Mouse (Mus musculus): ENCODE results near the gene Krt78.
"Not testable (repeated sequence)": the region's sequence is repeated elsewhere in the genome, so short reads cannot be mapped to it uniquely, and the experiment has no call there.

Gene Krt78

GRCm38 (mm10) chr15:101954187-101954586 is at the start of gene Krt78:
TSS of gene Krt78 (minus strand) at chr15:101954287.
- DNase-seq (ENCODE audit: low read depth, low spot score): no peak

DNA sequence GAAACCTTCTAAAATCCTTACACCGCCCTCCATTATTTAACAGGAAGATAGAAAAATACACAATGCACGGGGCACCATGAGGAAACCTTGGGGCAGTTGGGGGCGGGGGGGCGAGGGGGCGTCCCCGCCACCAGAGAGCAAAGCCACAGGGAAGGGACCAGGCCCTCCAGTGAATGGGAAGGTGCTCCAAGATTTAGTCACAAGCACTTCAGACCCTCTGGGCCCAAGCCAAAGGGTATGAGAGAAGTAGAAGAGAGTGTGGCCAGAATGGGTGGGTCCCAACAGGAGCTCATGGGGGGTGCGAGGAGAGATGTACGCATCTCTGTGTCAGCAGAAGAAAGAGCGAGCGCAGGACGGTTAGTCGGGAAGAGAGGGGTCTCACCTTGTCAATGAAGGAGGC is 49.4 kb upstream of the Krt78 start:
- DNase-seq (ENCODE audit: low read depth, low spot score): no peak

GRCm38 (mm10) chr15:102002646-102003488 is 48.8 kb upstream of the Krt78 start:
- peak; percentile 76 for DNase-seq (ENCODE audit: low read depth, low spot score)

DNA sequence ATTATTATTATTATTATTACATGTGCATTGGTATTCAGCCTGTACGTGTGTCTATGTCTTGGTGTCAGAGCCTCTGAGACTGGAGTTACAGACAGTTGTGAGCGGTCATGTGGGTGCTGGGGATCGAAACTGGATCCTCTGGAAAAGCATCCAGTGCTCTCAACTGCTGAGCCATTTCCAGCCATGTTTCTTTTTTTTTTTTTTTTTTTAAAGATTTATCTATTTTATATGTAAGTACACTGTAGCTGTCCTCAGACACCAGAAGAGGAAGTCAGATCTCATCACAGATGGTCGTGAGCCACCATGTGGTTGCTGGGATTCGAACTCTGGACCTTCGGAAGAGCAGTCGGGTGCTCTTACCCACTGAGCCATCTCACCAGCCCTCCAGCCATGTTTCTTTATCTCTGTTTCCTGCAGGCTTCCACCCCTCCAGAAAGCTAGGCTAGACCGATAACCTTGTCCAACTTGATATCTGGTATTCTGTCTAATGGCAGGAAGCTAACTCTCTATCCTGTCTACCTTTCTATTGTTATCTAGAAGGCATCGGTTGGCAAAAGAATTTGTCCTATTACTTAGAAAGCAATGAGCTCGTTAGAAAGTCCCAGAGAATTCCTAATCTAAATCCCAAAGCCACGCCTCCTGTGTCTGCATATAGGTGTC is 45.7 kb upstream of the Krt78 start:
- no peak for DNase-seq (ENCODE audit: low read depth, low spot score)

- no peak for DNase-seq (ENCODE audit: low read depth, low spot score)
These were observed 45.1 kb upstream of the Krt78 start for GRCm38 (mm10) chr15:101999156-101999555.

GRCm38 (mm10) chr15:101996450-101997078 is 42.5 kb upstream of the Krt78 start:
- not testable (repeated sequence) for DNase-seq (ENCODE audit: low read depth, low spot score)

DNA sequence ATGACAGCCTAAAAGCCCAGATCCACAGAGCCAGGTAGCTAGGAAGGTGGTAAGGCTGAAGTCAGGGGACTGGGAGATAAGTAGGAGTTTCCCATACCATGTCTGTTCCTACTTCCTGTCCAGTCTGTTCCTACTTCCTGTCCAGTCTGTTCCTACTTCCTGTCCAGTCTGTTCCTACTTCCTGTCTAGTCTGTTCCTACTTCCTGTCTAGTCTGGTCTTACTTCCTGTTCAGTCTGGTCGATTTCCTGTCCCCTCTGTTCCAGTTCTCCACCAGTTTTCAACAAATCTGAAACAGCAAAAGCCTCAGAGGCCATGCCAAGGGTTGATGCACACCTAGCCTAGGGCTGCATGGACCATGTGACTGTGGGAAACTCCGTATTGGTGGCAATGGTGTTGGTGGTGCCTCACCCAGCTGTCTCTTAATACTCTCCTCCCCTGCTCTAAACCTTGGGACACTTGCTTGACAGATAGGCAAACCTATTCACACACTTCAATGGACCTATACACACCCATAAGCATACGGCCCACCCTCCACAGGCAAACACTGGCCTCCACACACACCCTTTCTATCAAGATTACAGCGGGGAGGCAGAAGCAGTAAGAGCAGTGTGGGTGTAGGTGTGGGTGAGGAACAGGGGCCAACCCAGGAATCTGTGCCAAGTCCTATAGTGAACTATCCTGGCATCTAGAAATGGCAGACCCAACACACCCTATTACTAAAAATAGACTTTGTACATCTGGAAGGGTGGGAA is 41.6 kb upstream of the Krt78 start:
- DNase-seq (ENCODE audit: low read depth, low spot score): no peak

- DNase-seq (ENCODE audit: low read depth, low spot score): no peak
These were observed 40.3 kb upstream of the Krt78 start for GRCm38 (mm10) chr15:101994365-101994764.

- DNase-seq (ENCODE audit: low read depth, low spot score): no peak
These were observed 36.9 kb upstream of the Krt78 start for GRCm38 (mm10) chr15:101990946-101991345.

DNA sequence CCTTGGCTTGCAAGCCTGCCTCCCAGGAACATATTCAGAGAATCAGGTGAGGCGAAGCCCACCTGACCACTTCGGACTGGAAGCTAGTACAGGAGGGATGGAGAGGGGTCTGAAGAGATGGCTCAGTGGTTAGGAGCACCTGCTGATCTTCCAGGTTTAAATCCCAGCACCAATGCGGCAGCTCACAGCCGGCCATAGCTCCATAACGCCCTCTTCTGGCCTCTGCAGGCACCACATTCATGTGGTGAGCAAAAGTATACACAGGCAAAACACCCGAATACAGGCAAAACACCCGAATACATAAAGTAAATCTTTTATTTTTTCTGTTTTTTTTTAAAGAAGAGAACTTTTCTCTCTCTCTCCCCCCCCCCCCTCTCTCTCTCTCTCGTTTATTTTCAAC is 34.6 kb upstream of the Krt78 start:
- no peak for DNase-seq (ENCODE audit: low read depth, low spot score)

DNA sequence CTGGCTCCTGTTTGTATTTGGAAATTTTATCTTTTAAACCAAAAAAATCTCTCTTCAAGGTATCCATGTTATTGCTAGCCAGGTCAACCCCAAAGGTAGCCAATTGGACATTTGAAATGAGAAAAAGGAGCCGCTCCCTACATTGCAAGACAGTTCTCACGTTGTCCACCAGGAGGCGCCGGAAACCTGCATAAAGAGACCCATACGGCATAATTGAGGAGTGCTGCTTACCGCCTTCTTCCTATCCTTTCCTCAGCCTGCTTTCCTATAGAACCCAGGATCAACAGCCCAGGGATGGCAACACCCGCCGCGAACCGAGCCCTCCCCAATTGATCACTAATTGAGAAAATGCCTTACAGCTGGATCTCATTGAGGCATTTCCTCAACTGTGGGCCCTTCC is 34.0 kb upstream of the Krt78 start:
- peak; percentile 87 for DNase-seq (ENCODE audit: low read depth, low spot score)

GRCm38 (mm10) chr15:101984746-101985145 is 30.7 kb upstream of the Krt78 start:
- no peak for DNase-seq (ENCODE audit: low read depth, low spot score)

DNA sequence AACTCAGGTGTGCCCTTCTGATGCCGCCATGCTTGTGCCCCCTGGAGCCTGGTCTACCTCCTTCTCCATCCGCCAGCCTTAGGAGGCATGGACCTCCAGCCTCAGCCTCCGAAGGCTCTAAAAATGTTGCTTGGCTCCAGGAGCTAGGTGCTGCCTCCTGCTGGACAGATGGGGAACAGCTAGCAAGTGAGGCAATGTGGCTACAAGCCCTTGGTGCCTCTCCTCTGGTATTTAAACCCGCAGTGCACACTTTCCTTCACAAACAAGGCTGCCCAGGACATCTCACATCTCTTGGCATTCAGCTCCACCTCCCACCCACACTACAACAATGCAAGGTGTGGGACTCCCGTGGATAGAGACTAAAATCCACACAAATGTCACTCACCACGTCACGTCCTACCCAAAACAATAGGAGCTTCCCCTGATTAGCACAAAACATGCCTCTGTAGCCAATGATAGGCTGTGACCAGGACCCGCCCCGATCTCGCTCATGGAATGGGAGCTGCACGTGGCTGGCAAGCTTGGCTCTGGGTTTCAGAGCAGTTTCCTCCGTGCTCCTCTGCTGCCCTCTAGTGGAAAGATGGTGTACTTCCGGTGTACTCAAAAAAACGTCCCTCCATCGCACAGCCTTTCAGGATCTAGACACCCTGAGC is 30.0 kb upstream of the Krt78 start:
- DNase-seq (ENCODE audit: low read depth, low spot score): peak; percentile 98

DNA sequence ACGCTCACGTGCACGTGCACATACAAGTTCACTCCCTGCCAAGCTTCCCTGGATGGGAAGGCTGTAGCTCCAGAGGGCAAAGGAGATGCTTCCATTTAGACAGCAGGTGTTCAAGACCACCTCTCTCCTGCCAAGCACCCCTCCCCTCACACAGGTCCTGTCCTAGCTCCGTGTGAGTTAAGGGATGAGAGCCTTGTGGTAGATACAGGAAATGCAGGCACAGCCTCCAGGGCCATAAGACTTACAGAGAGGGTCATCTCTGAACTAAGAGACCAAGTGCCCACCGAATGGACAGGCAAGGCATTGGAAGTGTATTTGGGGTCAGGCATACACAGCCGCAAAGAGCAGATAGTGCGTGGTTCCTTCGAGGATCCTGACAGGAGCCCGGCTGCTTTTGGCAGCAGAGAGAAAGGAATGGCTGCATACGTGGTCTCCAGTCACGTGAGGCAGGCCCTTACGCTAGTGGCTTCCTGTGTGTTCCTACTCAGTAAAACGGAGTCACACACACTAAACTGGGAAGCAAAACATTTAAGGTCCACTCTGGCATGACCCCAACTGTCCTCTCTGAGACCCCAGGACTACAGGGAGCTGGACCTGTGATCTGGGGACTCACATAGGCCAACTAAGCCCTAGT is 29.3 kb upstream of the Krt78 start:
- DNase-seq (ENCODE audit: low read depth, low spot score): no peak

DNA sequence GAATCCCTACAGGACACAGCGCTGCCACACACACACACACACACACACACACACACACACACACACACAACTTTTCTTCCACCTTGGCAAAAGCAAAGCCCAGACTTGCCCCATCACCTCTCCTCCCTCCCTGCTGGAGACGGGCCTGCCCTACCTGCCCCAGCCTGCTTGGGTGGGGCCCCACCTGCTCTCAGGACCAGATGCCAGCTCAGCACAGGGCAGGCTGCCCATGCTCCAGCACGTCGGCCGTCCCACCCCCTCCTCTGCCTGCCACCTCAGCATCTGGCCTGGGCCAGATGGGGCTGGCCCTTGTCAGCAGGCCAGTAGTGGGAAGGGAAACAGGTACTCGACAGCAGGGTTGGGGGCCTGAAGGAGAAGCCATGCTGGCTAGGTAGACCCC is 26.8 kb upstream of the Krt78 start:
- no peak for DNase-seq (ENCODE audit: low read depth, low spot score)

GRCm38 (mm10) chr15:101977043-101977726 is 23.1 kb upstream of the Krt78 start:
- DNase-seq (ENCODE audit: low read depth, low spot score): peak; percentile 71

GRCm38 (mm10) chr15:101976641-101977040 is 22.6 kb upstream of the Krt78 start:
- no peak for DNase-seq (ENCODE audit: low read depth, low spot score)

- DNase-seq (ENCODE audit: low read depth, low spot score): peak; percentile 46
These were observed 21.9 kb upstream of the Krt78 start for GRCm38 (mm10) chr15:101976023-101976422.

DNA sequence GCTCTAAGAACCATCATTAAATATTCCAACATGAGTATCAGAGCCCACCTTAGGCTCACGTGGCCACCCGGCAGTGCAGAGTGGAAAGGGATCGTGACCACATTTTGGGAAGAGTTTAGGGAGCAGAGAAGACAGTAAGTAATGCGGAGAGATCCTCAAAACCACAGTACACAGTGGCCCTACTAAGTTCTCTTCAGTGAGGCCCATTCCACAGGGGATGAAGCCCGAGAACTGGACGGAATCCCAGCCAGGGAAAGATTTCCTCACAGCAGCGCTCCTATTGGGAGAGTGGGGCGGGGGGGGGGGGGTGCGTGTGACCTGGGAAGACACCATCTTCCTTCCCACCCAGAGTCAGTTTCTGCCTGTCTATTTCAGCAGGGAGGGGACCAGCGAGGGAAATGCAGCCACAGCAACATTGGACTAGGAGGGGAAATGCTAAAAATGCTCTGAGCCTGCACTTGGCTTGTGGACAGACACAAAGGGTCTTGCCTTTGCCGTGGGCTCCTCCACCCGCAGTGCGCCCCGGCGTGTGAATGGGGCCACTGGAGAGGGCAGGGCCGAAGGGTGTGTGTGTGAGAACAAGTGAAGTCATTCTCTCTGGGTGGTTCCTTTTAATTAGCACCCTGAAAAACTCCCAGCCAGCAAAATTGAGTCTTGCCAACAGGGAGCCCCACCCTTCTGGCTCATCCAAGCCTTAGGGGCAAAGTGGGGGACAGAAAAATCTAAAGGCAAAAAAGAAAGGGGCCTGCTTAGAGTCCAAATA is 20.2 kb upstream of the Krt78 start:
- no peak for DNase-seq (ENCODE audit: low read depth, low spot score)

Data from forelimb bud, embryonic 11.5 days (tissue).